Mouse (Mus musculus) spleen, postnatal 36 days (tissue): Measurements from ENCODE around the gene Pde4a.
"Not testable (repeated sequence)": the region's sequence is repeated elsewhere in the genome, so short reads cannot be mapped to it uniquely, and the experiment has no call there.

Experiments
- DNase-seq, 2 experiments: peaks; one replicate each; pipeline ENCODE4 v3.0.0; 2022; ENCODE audit warnings: low spot score in 2 of 2, mixed read lengths in 1 of 2

The Pde4a gene

DNA sequence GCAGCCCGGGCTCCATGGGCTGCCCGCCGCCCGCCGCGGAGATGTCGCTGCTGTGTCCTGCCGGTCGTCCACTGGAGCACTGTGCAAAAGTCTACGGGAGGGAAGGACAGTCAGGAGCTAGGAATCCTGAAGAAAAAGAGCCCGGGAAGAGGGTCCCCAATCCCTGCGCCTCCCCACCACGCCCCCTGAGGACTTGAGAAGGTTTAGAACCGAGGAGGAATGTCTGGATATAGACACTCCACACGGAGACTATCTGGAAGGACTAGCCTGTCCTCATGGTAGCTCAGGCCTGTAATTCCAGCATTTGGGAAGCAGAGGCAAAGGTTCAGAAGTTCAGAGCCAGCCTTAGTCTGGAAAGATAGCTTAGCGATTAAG, 79.6 kb downstream of the Pde4a start:
- DNase-seq = no peak

DNA sequence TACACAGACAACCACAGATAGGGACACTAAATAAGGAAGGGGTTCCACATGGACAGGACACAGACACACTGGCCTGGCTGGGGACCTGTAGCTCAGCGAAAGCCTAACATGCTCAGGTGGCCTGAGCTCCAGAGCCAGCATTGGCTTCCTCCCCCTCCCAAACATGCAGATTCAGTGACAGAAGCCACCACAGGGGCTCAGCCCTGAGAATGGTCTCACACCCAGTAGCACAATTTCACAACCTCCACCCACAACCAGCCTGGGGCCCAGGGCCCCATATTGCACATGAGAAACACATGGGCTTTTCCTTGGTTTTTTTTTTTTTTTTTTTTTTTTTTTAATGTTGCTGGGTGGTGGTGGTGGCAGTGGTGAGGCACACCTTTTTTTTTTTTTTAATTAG, 80.8 kb downstream of the Pde4a start:
- DNase-seq = no peak

DNA sequence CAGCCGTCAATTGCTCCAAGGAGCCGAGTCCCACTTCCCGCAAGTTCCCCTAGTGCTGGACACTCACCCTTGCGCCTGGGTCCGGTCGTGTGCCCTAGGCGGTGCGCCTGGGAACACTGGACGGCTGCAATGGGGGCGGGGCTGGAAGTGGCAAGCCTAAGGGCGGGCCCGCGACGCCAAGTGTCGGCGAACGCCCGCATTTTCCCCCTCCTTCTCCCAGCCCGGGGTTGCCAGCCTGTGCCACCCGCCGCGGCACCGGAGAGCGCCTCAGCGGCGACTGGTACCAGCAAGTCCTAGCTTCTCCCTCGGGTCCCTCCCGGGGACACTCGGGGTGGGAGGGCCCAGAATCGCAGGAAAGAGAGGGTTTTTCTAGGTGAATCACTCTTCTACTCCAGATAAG, 82.8 kb downstream of the Pde4a start, which contains the start of gene S1pr5:
Gene S1pr5, minus strand, starts transcription at position 118 of the 400 bp plus-strand sequence.
- no peak for DNase-seq

DNA sequence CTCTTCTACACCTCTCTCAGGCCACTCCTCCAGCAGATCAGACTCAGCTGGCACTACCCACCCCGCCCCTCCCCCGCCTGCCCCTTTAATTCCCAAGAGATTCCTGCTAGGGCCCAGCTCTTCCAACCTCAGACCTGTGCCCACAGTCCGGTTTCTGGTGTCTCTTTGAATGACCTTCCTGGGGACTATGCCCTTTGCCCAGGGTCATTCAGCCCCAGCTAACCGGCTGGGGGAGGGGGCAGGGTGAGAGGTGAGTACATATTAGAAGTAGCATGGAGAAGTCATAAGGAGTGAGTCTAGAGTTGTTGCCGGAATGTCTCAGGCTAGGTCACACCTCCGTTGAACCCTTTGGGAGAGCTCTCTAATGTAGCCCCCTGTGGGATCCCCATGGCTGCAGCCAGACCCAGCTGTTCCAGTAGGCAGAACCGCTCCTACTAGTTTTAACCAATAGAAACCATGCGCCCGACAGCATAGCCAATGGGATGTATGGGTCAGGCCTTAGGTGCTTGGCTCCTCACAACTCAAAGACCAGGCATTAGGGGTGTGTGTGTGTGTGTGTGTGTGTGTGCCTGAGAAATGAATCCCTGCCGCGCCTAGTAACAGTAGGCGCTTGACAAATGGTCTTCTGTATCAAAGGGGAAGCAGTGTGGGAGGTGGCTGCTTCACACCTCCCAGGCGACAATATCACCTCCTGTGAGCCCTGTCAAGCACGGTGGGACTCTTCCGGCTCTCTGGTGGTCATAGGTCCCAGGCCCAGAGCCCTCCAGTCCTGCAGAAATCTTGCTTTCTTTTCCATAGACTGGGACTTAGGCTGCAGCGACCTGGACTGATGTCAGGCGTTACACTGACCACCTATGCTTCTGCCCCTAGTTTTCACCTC, 84.4 kb downstream of the Pde4a start:
- no peak for DNase-seq

DNA sequence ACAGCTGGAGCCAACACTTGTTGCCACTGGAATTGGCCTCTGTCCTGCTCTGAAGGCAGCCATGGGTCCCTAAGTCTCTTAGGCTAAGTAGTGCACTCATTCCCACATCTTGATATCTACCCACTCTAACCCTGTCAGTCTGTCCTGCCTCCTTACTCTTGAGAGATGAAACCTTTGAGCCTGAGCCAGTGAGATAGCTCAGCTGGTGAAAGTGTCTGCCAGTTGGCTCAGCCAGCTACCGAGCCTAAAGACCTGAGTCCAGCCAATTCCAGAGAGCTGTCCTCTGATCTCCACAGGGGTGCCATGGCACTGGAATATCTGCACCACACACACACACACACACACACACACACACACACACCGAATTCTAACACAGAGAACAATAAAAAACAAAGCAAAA, 85.0 kb downstream of the Pde4a start:
- no peak for DNase-seq

DNA sequence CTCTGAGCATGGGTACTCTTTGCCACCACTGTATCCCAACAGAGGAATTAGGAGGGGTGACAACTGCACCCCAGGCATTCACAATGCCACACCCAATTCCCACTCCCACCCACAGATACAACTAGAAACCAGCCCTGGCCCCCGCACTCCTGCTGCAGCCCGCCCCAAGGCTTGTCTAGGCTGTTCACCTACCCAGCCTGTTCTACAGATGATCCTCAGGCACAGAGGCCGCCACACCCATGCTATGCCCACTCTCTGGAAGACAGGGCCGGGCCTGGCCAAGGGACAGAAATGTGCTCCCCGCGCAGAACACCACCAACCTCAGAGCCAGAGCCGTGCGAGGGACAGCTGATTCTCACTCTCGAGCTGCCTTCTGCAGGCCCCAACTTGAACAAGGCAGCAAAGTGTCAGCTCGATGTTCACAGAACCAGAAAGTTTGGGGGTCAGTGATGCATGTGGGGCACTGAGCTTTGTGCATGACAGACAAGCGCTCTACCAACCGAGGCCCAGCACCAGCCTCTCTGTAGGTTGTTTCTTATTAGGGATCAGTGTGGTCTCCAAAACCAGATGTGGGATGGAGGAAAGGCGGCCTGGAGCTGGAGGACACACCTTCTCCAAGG, 85.7 kb downstream of the Pde4a start:
- DNase-seq = no peak

DNA sequence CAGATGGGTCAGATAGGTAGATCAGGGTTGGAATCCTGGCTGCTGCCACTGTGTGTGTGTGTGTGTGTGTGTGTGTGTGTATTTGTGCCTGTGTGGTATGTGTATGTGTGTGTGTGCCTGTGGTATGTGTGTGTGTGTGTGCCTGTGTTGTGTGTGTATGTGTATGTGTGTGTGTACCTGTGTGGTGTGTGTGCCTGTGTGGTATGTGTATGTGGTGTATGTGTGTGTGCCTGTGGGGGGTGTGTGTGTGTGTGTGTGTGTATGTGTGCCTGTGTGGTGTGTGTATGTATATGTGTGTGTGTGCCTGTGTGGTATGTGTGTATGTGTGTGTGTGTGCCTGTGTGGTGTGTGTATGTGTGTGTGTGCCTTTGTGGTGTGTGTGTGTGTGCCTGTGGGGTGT, 89.2 kb downstream of the Pde4a start:
- no peak for DNase-seq

DNA sequence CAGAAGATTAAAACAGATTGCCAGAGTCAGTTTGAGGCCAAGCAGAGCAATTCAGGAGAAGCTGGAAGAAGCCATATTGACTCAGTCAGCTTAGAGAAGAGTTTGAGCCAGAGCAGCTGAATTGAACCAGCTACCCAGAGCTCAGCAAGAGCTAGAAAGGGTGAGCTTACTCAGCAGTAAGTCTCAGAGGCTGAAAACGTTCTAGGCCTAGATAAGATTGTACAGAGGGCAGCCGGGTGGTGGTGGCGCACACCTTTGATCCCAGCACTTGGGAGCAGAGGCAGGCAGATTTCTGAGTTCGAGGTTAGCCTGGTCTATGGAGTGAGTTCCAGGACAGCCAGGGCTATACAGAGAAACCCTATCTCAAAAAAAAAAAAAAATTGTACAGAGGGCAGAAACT, 90.8 kb downstream of the Pde4a start:
- DNase-seq = not testable (repeated sequence)

DNA sequence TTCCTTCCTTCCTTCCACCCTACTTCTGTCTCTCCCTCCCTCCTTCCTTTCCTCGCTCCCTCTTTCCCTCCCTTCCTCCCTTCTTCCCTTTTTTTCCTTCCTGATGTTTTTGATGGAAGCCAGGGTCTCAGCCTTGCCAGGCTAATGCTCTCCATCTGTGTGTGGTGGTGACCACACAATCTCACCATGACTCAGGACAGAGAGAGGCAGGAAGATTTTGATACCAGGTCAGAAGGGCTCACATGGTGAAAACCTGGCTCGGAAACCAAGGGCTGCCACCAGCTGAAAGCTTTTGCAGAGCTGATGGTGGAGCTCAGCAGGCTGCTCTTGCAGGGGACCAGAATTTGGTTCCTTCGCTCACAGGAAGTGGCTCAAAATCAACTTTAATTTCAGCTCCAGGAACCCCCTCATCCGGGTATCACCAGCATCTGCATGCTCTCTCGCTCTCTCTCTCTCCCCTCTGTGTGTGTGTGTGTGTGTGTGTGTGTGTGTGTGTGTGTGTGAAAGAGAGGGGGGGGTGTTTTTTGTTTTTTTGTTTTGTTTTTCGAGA, 95.1 kb downstream of the Pde4a start:
- DNase-seq = no peak

DNA sequence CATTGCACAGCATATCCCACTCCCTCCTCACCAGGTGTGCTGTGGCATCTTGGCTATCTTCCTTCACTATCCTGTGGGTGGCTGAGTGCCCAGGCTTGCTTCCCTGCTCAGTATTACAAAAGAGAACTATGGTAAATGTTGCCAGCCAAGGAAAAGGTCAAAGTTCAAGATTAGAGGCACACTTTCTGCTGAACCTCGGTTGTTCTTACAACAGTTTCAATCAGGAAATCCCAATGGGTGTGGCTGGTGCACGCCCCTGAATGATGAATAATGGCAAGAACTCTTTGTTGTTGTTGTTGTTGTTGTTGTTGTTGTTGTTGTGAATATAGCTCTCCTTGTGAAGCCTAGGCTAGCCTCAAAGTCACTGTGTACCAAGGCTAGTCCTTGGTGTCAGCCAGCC, 96.3 kb downstream of the Pde4a start:
- DNase-seq = no peak
